Mouse (Mus musculus): Measurements from ENCODE around the gene Focad.

DNA sequence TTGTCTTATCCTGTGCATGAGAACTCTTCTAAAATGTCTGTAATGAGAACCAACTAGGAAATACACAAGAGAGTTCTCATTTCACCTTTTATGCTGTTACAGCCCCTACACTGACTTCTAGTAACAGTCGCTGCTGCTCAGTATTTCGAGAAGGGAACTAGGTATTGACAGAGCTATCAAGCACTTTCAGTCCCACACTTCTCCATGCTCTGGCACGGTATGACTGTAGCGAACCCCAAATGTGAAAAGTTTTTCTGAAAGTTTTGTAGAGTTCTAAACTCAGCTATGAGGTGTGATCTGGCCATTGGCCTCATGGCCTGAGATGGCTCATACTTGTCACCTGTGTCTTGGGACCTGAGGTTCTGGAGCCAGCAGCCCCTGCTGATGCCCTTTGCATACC lies 314.9 kb downstream of the Focad start:
- TF ChIP-seq CTCF (IDR thresholded peaks at IDR 0.05; ENCODE audit: low read depth, low read length) (no peak), POLR2A (IDR thresholded peaks at IDR 0.05; ENCODE audit: insufficient read depth, low read length) (no peak), EP300 (IDR thresholded peaks at IDR 0.05; ENCODE audit: insufficient read depth, low read depth, low read length) (no peak)

All from ES-Bruce4 (cell line).